Mouse (Mus musculus) frontal cortex, adult (tissue): Measurements from ENCODE around the gene Rfc5.
"Not testable (repeated sequence)": the region's sequence is repeated elsewhere in the genome, so short reads cannot be mapped to it uniquely, and the experiment has no call there.

Experiments used
- ATAC-seq: cut with Nextera tagmentation; 2 replicates; pipeline ENCODE4 v1.9.2; 2017; ENCODE audit warnings: mild to moderate bottlenecking, moderate library complexity, mixed read lengths; ENCODE audit not compliant: low TSS enrichment

Rfc5 gene

DNA sequence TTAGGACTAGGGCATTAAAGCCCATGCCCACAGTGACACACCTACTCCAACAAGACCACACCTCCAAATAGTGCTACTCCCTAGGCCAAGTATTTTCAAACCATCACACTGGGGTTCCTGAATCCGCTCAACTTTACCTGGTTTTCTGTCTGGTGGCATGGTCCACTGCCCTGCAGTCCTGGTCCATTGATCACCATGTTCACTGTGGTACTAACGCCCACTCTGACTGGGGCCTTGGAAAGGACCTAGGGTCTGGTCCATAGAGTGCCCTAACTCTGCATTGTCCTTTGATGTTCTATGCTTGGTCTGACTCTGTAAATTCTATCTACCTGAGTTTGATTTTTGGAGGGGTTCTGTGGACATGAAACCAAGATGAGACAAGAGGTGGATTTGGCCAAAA lies 41.0 kb downstream of the Rfc5 start:
- no peak for ATAC-seq

DNA sequence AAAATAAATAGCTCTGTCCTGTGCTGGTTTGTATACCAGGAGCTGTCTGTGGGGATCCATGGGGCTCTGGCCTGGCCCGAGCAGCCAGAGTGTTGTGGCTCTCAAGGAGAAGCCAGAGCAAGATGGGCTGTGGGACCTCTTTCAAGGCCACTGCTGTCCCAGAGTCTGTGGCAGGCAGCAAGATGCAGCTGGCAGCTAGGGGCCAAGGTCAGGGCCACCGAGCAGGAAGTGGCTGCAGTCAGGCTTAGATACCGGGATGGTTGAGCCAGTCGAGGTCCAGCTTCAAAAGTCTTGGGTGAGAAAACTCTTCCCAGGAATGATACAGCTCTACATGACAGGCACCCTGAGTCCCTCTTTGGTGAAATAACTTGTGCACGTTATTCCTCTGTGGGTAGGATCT lies 41.8 kb downstream of the Rfc5 start:
- ATAC-seq, result no peak

DNA sequence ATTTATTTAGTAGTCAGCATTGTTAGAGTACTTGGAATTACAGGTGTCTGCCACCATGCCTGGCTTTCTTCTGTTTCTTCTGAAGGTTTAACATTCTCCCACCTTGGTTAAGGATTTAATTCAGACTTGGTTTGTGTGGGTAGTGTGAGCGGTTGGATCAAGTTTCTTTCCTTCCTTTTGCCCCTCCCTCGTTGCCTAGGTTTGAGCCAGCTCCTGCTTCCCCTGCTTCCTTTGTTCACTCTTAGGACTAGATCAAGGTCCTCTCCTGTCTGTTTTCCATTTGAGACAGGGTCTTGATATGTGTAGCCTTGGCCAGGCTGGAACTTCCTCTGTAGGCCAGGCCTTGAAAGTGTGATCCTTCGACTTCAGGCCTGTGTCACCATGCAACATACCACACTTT lies 42.6 kb downstream of the Rfc5 start:
- no peak for ATAC-seq

DNA sequence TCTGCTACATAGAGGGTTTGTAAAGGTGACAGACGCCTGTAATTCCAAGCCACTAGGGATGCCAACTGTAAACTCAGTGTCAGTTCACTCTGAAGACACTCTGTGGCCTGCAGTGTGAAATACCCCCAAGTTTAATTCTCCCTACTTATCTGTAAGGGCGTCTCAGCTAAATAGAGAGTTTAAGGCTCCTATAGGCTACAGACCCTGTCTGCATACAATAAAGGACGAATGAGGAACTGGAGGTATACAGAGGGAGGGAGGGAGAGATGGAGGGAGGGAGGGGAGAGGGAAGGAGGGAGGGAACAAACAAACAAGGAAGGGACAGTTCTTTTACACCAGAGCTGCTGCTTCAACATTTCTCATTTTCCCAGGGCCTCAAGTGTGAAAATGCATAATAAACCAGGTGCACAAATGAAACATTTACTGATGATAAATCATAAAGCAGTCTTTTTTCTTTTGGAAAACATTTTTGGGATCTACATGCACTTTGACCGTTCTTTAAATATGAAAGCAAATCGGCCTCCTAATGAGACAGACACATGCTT lies 43.3 kb downstream of the Rfc5 start:
- no peak for ATAC-seq

DNA sequence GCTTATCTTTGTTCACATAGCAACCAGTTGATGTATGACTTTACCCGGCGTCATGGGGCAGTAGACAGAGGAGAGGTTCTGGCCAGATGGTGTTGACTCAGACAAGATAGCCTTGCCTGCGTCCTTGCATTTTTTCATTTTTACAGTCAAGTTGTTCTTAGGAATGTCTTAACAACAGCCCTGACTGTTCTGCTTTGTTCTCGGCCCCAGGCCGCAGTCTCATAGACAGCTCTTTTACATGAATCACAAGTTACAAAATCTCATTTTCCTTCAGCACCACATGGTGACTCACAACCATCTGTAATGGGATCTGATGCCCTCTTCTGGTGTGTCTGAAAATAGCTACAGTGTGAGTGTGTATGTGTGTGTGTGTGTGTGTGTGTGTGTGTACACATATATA lies 44.4 kb downstream of the Rfc5 start:
- not testable (repeated sequence) for ATAC-seq

DNA sequence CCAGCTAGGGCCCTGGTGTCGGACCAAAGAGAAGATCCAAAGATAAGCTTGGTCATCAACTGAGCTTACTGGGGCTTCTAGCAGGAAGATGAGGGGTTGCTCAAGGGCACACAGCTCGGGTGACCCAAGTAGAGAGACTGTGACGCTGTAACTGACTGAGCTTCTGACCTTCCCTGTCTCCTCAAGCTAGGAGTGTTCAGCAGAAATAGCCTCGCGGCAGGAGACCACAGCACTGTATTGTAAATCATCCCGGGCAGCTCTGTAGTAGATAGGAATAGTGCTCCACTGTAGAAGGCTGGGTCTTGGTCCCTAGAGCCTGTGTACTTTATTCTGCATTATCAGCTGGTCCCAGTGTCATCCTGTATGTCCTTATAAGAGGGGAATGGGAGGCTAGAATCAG lies 47.0 kb downstream of the Rfc5 start:
- no peak for ATAC-seq

DNA sequence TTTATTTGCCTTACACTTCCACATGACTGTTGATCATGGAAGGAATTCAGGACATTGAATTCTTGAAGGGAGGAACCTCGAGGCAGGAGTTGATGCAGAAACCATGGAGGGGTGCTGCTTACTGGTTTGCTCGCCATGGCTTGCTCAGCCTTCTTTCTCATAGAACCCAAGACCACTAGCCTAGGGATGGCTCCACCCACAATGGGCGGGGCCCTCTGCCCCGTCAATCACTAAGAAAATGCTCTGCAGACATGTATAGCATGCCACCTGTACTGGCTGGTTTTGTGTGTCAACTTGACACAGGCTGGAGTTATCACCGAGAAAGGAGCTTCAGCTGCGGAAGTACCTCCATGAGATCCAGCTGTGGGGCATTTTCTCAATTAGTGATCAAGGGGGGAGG lies 48.8 kb downstream of the Rfc5 start:
- no peak for ATAC-seq

DNA sequence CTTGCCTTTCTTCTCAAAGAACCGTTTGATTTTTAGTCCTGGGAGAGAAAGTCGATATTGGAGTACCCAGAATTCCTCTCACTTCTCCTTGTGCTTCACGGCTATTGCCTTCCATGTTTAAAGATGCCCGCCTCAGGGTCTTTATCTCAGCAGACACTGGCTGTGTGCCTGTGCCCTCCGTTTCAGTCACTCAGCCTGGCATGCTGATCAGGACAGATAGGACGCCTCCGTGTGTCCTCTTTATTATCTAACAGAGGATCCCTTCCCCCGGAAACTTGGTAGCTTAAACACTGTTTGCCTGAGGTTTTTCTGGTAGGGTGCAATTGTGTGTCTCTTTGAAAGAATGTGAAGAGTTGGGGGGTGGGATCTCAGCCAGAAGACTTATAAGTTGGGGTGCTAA lies 50.3 kb downstream of the Rfc5 start:
- no peak for ATAC-seq

DNA sequence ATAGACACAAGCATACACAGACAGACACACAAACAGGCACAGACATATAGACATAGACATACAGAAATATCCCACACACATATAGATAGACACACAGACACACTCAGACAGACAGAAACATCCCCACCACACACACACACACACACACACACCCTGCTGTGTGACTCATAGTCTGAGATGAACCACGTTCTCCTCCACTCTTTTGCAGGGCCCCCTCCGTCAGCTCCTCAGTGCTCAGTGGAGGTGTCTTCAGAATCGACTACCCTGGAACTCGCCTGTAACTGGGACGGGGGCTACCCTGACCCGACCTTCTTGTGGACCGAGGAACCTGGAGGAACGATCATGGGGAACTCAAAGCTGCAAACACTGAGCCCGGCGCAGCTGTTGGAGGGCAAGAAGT lies 50.8 kb downstream of the Rfc5 start:
- no peak for ATAC-seq

DNA sequence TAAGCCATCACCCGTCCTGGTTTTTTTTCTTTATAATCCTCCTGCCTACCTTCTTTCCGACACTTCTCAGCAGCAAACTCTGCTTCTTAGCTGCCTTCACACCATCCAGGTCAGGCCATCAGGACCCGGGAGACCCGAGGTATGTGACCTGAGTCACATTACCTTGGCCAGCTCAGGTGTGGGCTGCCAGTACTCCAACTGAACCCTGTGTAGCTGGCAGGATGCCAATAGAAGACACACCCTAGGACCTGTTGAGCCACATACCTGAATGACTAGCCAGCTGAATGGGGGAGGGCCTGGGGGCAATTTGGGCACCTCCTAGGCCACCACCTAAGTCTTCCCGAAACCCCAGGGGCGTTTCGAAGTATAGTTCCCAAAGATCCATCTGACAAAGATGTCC lies 58.4 kb downstream of the Rfc5 start:
- no peak for ATAC-seq
